Mouse (Mus musculus) heart, adult 2 months (tissue): ENCODE results near the gene Nup210l.

Experiments
- CTCF ChIP-seq: fragments of 200-600 bp; IDR thresholded peaks from 2 replicates; pipeline ENCODE4 v1.8.1; 2022; ENCODE audit warnings: antibody characterized with exemption, mild to moderate bottlenecking, moderate library complexity
- POLR2A ChIP-seq: fragments of 200-500 bp; IDR thresholded peaks from 2 replicates; pipeline ENCODE4 v1.6.1; 2011; ENCODE audit warnings: mild to moderate bottlenecking, low read depth, low read length, control low read depth; ENCODE audit not compliant: insufficient read depth

DNA sequence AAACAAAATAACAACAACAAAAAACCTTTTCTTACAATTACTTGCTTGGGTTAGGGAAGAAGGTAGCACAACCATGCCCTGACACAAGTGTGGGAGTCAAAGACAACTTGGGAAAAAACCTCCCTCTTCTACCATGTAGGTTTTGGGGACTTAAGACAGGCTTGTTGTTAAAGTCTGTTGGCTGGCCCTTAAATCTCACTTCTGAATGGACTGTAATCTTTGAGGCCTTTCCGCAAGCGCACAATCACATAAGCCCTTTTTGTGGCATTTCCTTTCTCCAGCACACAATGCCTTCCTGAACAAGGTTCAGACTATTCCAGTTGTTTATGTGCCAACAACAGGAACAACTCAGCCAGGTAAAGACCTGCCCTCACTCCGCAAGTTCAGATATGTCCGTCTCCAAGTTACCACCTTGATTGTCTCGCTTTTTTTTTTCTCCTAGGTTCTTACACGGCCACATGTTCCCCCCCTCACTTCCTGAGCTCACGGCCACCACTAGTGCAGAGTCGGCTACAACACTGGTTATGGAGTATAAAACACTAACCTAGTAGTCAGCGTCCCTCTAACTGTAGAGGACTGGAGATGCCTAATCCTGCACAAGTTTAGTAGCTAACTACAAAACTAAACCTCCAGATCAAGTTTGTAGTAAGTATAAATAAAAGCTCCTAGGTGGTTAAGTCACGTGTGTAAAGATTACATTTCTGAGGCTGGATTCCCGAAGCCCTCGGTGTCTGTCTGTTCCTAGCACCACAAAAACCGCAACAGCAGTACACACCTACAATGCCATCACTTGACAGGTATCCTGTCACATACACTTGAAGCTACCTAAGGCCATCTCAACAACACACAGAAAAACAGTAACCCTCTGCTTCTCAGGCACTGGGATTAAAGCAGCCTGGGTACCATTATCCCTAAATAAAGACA, 107.8 kb downstream of the Nup210l start:
- TF ChIP-seq POLR2A (no peak), CTCF (no peak)
